Mouse (Mus musculus): ENCODE results near the gene Mfsd2b. TPM values are rescaled to one million over a fixed set of nuclear protein-coding genes. Genes with fewer than 3 reads are reported as not detected.
"Not testable (repeated sequence)": the region's sequence is repeated elsewhere in the genome, so short reads cannot be mapped to it uniquely, and the experiment has no call there.

Mfsd2b gene
- polyA plus RNA-seq (2011; ENCODE audit: insufficient read depth, insufficient read length, low replicate concordance, missing spikeins): 122 and 162 TPM in 2 replicates

- 2% methylated on average over 24 of the region's 24 CpGs for WGBS
- Histone ChIP-seq H3K4me1 (ENCODE audit: control insufficient read depth, insufficient read depth, low read length) (no peaks in the 10 kb centered on the region; the same call in 1 of the 2 replicates), H3K27ac (ENCODE audit: control insufficient read depth, insufficient read depth, low read depth, low read length, poor library complexity) (peak within 1 kb of the TSS; percentile 71), H3K4me3 (replicated peaks; ENCODE audit: control insufficient read depth, low read depth, low read length) (peak within 1 kb of the TSS; percentile 80)
- peak; percentile 96 for TF ChIP-seq POLR2A (IDR thresholded peaks at IDR 0.05; ENCODE audit: borderline replicate concordance, control insufficient read depth, low read depth, low read length)
- no peak for TF ChIP-seq CTCF (IDR thresholded peaks at IDR 0.05; ENCODE audit: control insufficient read depth, insufficient read depth, low read length)
These were observed at the start of gene Mfsd2b for GRCm38 (mm10) chr12:4874161-4874927. Mfsd2b (minus strand) TSS chr12:4874359.

- no peak for TF ChIP-seq CTCF (IDR thresholded peaks at IDR 0.05; ENCODE audit: control insufficient read depth, insufficient read depth, low read length)
- WGBS: under 1% methylated on average over 48 of the region's 48 CpGs
- Histone ChIP-seq H3K4me3 (replicated peaks; ENCODE audit: control insufficient read depth, low read depth, low read length) (peak overlapping the region; percentile 86), H3K4me1 (ENCODE audit: control insufficient read depth, insufficient read depth, low read length) (no peaks in the 10 kb centered on the region), H3K27ac (ENCODE audit: control insufficient read depth, insufficient read depth, low read depth, low read length, poor library complexity) (peak overlapping the region; percentile 99)
These were observed 43.8 kb upstream of the Mfsd2b start for GRCm38 (mm10) chr12:4917805-4918591.

GRCm38 (mm10) chr12:4916994-4917804 is 43.0 kb upstream of the Mfsd2b start, which contains the start of gene Atad2b:
Atad2b (plus strand) TSS chr12:4917353.
- Histone ChIP-seq H3K4me1 (ENCODE audit: control insufficient read depth, insufficient read depth, low read length) (no peaks in the 10 kb centered on the region), H3K4me3 (replicated peaks; ENCODE audit: control insufficient read depth, low read depth, low read length) (peak within 1 kb of the TSS; percentile 86), H3K27ac (ENCODE audit: control insufficient read depth, insufficient read depth, low read depth, low read length, poor library complexity) (peak within 1 kb of the TSS; percentile 99)
- TF ChIP-seq CTCF (IDR thresholded peaks at IDR 0.05; ENCODE audit: control insufficient read depth, insufficient read depth, low read length) (peak; percentile 95), POLR2A (IDR thresholded peaks at IDR 0.05; ENCODE audit: borderline replicate concordance, control insufficient read depth, low read depth, low read length) (peak; percentile 98)
- under 1% methylated on average over 89 of the region's 89 CpGs for WGBS

- 89% methylated on average over 3 of the region's 3 CpGs for WGBS
- TF ChIP-seq CTCF (IDR thresholded peaks at IDR 0.05; ENCODE audit: control insufficient read depth, insufficient read depth, low read length): no peak
- TF ChIP-seq POLR2A (IDR thresholded peaks at IDR 0.05; ENCODE audit: borderline replicate concordance, control insufficient read depth, low read depth, low read length): no peak
- H3K27ac ChIP-seq (ENCODE audit: control insufficient read depth, insufficient read depth, low read depth, low read length, poor library complexity): no peak overlapping the region
- no peaks in the 10 kb centered on the region for H3K4me1 ChIP-seq (ENCODE audit: control insufficient read depth, insufficient read depth, low read length)
- no peak overlapping the region for H3K4me3 ChIP-seq (replicated peaks; ENCODE audit: control insufficient read depth, low read depth, low read length)
These were observed 40.8 kb upstream of the Mfsd2b start for GRCm38 (mm10) chr12:4914944-4915343.

- Histone ChIP-seq H3K4me3 (replicated peaks; ENCODE audit: control insufficient read depth, low read depth, low read length) (no peak overlapping the region), H3K4me1 (ENCODE audit: control insufficient read depth, insufficient read depth, low read length) (no peaks in the 10 kb centered on the region), H3K27ac (ENCODE audit: control insufficient read depth, insufficient read depth, low read depth, low read length, poor library complexity) (no peak overlapping the region)
- WGBS: 82% methylated on average over 3 of the region's 3 CpGs
- TF ChIP-seq POLR2A (IDR thresholded peaks at IDR 0.05; ENCODE audit: borderline replicate concordance, control insufficient read depth, low read depth, low read length): no peak
- TF ChIP-seq CTCF (IDR thresholded peaks at IDR 0.05; ENCODE audit: control insufficient read depth, insufficient read depth, low read length): no peak
These were observed 40.3 kb upstream of the Mfsd2b start for GRCm38 (mm10) chr12:4914441-4914840.

GRCm38 (mm10) chr12:4911716-4912115 is 37.6 kb upstream of the Mfsd2b start:
- TF ChIP-seq POLR2A (IDR thresholded peaks at IDR 0.05; ENCODE audit: borderline replicate concordance, control insufficient read depth, low read depth, low read length) (no peak), CTCF (IDR thresholded peaks at IDR 0.05; ENCODE audit: control insufficient read depth, insufficient read depth, low read length) (no peak)
- Histone ChIP-seq H3K4me1 (ENCODE audit: control insufficient read depth, insufficient read depth, low read length) (no peaks in the 10 kb centered on the region), H3K27ac (ENCODE audit: control insufficient read depth, insufficient read depth, low read depth, low read length, poor library complexity) (no peak overlapping the region), H3K4me3 (replicated peaks; ENCODE audit: control insufficient read depth, low read depth, low read length) (no peak overlapping the region)
- WGBS: 66% methylated on average over 4 of the region's 4 CpGs

- H3K4me1 ChIP-seq (ENCODE audit: control insufficient read depth, insufficient read depth, low read length); H3K27ac ChIP-seq (ENCODE audit: control insufficient read depth, insufficient read depth, low read depth, low read length, poor library complexity); H3K4me3 ChIP-seq (replicated peaks; ENCODE audit: control insufficient read depth, low read depth, low read length): not testable (repeated sequence)
- 76% methylated on average over 1 of the region's 1 CpGs for WGBS
These were observed 36.3 kb upstream of the Mfsd2b start for GRCm38 (mm10) chr12:4910496-4910895.

GRCm38 (mm10) chr12:4908391-4908790 is 34.2 kb upstream of the Mfsd2b start:
- H3K27ac ChIP-seq (ENCODE audit: control insufficient read depth, insufficient read depth, low read depth, low read length, poor library complexity): no peak overlapping the region
- WGBS: 77% methylated on average over 7 of the region's 7 CpGs

More at GRCm38 (mm10) chr12:4908391-4908790, 34.2 kb upstream of the Mfsd2b start:
- Histone ChIP-seq H3K4me3 (replicated peaks; ENCODE audit: control insufficient read depth, low read depth, low read length) (no peak overlapping the region), H3K4me1 (ENCODE audit: control insufficient read depth, insufficient read depth, low read length) (no peaks in the 10 kb centered on the region; the same call in 1 of the 2 replicates)
- TF ChIP-seq CTCF (IDR thresholded peaks at IDR 0.05; ENCODE audit: control insufficient read depth, insufficient read depth, low read length) (no peak), POLR2A (IDR thresholded peaks at IDR 0.05; ENCODE audit: borderline replicate concordance, control insufficient read depth, low read depth, low read length) (no peak)
